Mouse (Mus musculus) C2C12 (cell line): Measurements from ENCODE around the gene Gcnt7. TPM values are rescaled to one million over a fixed set of nuclear protein-coding genes. Genes with fewer than 3 reads are reported as not detected.

Source experiments
- H3K27me3 ChIP-seq: one replicate; pipeline ENCODE4 v1.6.1; 2011; ENCODE audit not compliant: control insufficient read depth, insufficient read depth, insufficient read length
- H3K36me3 ChIP-seq: one replicate; pipeline ENCODE4 v1.6.1; 2011; ENCODE audit not compliant: control insufficient read depth, insufficient read depth
- H3K4me3 ChIP-seq: one replicate; pipeline ENCODE4 v1.5.1; 2011; ENCODE audit warnings: mild to moderate bottlenecking, control low read depth; ENCODE audit not compliant: poor library complexity, insufficient read depth, severe bottlenecking
- H3K79me2 ChIP-seq: one replicate; pipeline ENCODE4 v1.6.1; 2011; ENCODE audit not compliant: control insufficient read depth, insufficient read depth
- H3K79me3 ChIP-seq: one replicate; pipeline ENCODE4 v1.6.1; 2011; ENCODE audit warnings: low read depth, control low read depth
- H3ac ChIP-seq: one replicate; pipeline ENCODE3; 2011; ENCODE audit warnings: low read depth; ENCODE audit not compliant: control insufficient read depth, insufficient read length
- CEBPB ChIP-seq: IDR thresholded peaks from one replicate; pipeline ENCODE4 v1.6.1; 2011; ENCODE audit warnings: low read depth, mild to moderate bottlenecking, control low read depth, moderate library complexity
- CTCF ChIP-seq: IDR thresholded peaks from one replicate; pipeline ENCODE4 v1.5.1; 2011; ENCODE audit not compliant: control insufficient read depth, insufficient read depth, insufficient read length
- FOSL1 ChIP-seq: IDR thresholded peaks from one replicate; pipeline ENCODE4 v1.8.0; 2011; ENCODE audit warnings: mild to moderate bottlenecking, low read length; ENCODE audit not compliant: poor library complexity, insufficient read depth, severe bottlenecking
- MAX ChIP-seq: IDR thresholded peaks from one replicate; pipeline ENCODE4 v1.6.1; 2011; ENCODE audit warnings: mild to moderate bottlenecking, control low read depth
- MYOD1 ChIP-seq: IDR thresholded peaks from one replicate; pipeline ENCODE4 v1.6.1; 2011; ENCODE audit warnings: low read depth; ENCODE audit not compliant: control insufficient read depth, insufficient read length
- MYOG ChIP-seq: IDR thresholded peaks from one replicate; pipeline ENCODE4 v1.6.1; 2011; ENCODE audit not compliant: control insufficient read depth, insufficient read length; ENCODE audit errors: extremely low read depth
- USF1 ChIP-seq: IDR thresholded peaks from one replicate; pipeline ENCODE4 v1.6.1; 2011; ENCODE audit warnings: low read depth, mild to moderate bottlenecking, control low read depth, moderate library complexity
- polyA plus RNA-seq: library from polyadenylated mRNA; unstranded; fragments of >200 nt; fragmentation: generic; extraction: Trizol; gene quantifications from one replicate; pipeline ENCODE4 v1.2.1, GENCODE M21; 2012; ENCODE audit warnings: missing spikeins

Gene Gcnt7
- polyA plus RNA-seq, 1 experiment = 0.14 TPM

DNA sequence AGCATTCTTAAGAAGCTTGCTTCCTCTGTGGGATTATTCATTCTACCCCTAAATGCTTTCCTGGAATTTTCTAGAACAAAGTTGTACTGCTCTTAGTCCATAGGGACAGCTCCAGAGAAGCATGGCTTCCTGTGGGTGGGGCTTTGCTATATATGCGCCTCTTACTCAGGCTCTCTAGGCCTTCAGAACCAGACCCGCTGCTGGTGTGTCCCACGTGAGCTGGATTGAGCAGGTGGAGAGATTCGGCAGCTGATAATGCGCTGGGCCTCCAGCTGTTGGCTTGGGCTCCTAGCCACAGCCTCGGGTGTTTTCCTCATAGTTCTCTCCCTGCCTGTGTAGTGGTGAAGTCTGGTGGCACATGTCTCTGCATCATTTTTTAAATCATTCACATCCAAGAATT, 7.8 kb downstream of the Gcnt7 start:
- Histone ChIP-seq H3K4me3 (no peak overlapping the region), H3K79me2 (no peaks in the 10 kb centered on the region), H3K36me3 (peaks cover 59% of the 10 kb centered on the region), H3K79me3 (no peaks in the 10 kb centered on the region), H3K27me3 (no peaks in the 10 kb centered on the region), H3ac (no peak overlapping the region)
- TF ChIP-seq CEBPB (no peak), USF1 (no peak), FOSL1 (no peak), MYOD1 (no peak), MYOG (no peak), CTCF (no peak), MAX (no peak)

DNA sequence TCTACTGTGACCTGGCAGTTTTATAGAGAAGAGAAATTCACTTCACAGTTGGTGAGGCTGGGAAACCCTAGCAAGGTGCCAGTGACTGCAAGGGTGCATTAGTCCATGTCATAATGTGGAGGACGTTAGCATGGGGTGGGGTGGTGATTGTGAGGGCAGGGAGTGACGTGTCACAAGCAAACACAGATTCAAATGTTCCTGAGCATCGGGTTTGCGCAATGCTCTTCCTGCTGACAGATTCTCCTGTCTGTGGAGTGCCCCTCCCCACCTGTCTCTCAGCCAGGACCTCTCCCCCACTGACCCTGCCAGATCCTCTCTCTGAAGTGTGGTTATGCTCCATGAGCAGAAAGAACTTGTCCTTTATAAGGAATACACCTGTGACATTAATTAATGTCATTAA, 10.1 kb downstream of the Gcnt7 start:
- Histone ChIP-seq H3K79me3 (peaks cover 9% of the 10 kb centered on the region), H3ac (no peak overlapping the region), H3K36me3 (peaks cover 61% of the 10 kb centered on the region), H3K27me3 (no peaks in the 10 kb centered on the region), H3K4me3 (no peak overlapping the region), H3K79me2 (peaks cover 16% of the 10 kb centered on the region)
- TF ChIP-seq MAX = no peak
- TF ChIP-seq MYOG = no peak
- TF ChIP-seq FOSL1 = no peak
- no peak for TF ChIP-seq CTCF
- no peak for TF ChIP-seq USF1
- no peak for TF ChIP-seq MYOD1
- TF ChIP-seq CEBPB = no peak

GRCm38 (mm10) chr2:172447317-172447716, 11.1 kb downstream of the Gcnt7 start:
- Histone ChIP-seq H3K79me3 (peaks cover 17% of the 10 kb centered on the region), H3K36me3 (peaks cover 61% of the 10 kb centered on the region)
- TF ChIP-seq USF1 (no peak), CEBPB (no peak)

GRCm38 (mm10) chr2:172445617-172446016, 12.8 kb downstream of the Gcnt7 start:
- H3ac ChIP-seq = no peak overlapping the region
- H3K27me3 ChIP-seq = no peaks in the 10 kb centered on the region
- no peak overlapping the region for H3K4me3 ChIP-seq
- H3K79me3 ChIP-seq = peaks cover 33% of the 10 kb centered on the region
- H3K36me3 ChIP-seq = peaks cover 52% of the 10 kb centered on the region
- TF ChIP-seq MYOG (no peak), CTCF (no peak), MYOD1 (no peak), FOSL1 (no peak), CEBPB (no peak), USF1 (no peak), MAX (no peak)
- H3K79me2 ChIP-seq = peaks cover 43% of the 10 kb centered on the region

More at GRCm38 (mm10) chr2:172447317-172447716, 11.1 kb downstream of the Gcnt7 start:
- Histone ChIP-seq H3K4me3 (no peak overlapping the region), H3K79me2 (peaks cover 26% of the 10 kb centered on the region), H3ac (no peak overlapping the region), H3K27me3 (no peaks in the 10 kb centered on the region)

- Histone ChIP-seq H3K79me3 (peaks cover 34% of the 10 kb centered on the region), H3K79me2 (peaks cover 46% of the 10 kb centered on the region), H3ac (peak overlapping the region; percentile 54), H3K4me3 (peak overlapping the region; percentile 72), H3K36me3 (peaks cover 11% of the 10 kb centered on the region), H3K27me3 (peaks cover 4% of the 10 kb centered on the region)
- TF ChIP-seq CTCF (no peak), USF1 (peak; percentile 88)
These were observed 17.2 kb downstream of the Gcnt7 start for GRCm38 (mm10) chr2:172441176-172441575.

DNA sequence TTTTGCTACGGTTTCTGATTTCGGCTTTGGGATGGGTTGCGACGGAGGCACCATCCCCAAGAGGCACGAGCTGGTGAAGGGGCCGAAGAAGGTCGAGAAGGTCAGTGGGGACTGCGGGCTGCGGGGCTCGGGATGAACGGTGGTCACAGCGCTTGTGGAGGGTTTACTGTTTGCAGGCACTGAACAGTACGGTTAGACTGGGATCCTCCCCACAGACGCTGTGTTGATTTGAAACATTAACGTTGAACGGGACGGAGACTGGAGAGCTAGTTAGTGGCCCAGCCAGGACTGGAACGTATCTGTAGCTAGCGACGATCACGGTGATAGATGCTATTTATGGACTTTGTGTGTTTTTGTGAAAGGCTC, 17.8 kb downstream of the Gcnt7 start:
- Histone ChIP-seq H3K79me2 (peaks cover 46% of the 10 kb centered on the region), H3K36me3 (peaks cover 7% of the 10 kb centered on the region), H3ac (peak overlapping the region; percentile 90), H3K27me3 (peaks cover 10% of the 10 kb centered on the region), H3K4me3 (peak overlapping the region; percentile 72), H3K79me3 (peaks cover 34% of the 10 kb centered on the region)
- TF ChIP-seq FOSL1 (no peak), MYOG (no peak), CEBPB (no peak), MYOD1 (no peak)
